Mouse (Mus musculus) ES-Bruce4 (cell line): ENCODE measurements around the gene Dctn1.

Source experiments
- CTCF ChIP-seq: IDR thresholded peaks from one replicate; pipeline ENCODE4 v1.8.1; 2011; ENCODE audit warnings: low read depth, low read length
- POLR2A ChIP-seq: IDR thresholded peaks from one replicate; pipeline ENCODE4 v1.8.1; 2011; ENCODE audit warnings: low read length; ENCODE audit not compliant: insufficient read depth

DNA sequence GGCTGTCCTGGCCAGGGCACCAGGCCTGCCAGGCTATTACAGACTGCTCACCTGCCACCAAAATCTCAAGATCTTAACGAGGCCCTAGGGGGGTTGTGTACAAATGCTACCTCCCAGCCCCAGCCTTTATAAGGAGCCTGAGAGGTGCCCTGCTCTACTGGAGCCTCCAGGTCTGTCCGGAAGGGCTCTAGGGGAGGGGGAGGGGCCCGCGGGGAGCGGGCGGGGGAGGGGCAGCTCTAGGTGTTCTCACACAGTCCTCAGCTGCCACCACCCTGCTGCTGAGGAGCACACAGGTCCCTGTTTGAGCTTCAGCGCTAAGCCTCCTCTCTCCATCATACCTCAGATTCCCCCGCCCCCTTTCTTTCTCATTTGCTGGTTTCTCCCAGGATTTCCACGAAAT lies 71.4 kb downstream of the Dctn1 start:
- TF ChIP-seq CTCF (no peak), POLR2A (no peak)
